Mouse (Mus musculus) embryo, embryonic 10 days (tissue): ENCODE measurements around the gene Cyp2d34.

Experiments used
- DNase-seq: peaks from one replicate; pipeline ENCODE4 v3.0.0-alpha.2; 2015; ENCODE audit warnings: low spot score

Gene Cyp2d34

GRCm38 (mm10) chr15:82620531-82621202 is at the start of gene Cyp2d34:
Gene Cyp2d34 (minus strand): TSS chr15:82620946.
- DNase-seq, result no peak

GRCm38 (mm10) chr15:82656346-82656745 is 35.6 kb upstream of the Cyp2d34 start:
- no peak for DNase-seq

- DNase-seq, result no peak
Observed at GRCm38 (mm10) chr15:82644371-82644770, 23.6 kb upstream of the Cyp2d34 start.

- DNase-seq, result no peak
Observed at GRCm38 (mm10) chr15:82643771-82644170, 23.0 kb upstream of the Cyp2d34 start.

GRCm38 (mm10) chr15:82642771-82643170 is 22.0 kb upstream of the Cyp2d34 start:
- no peak for DNase-seq

GRCm38 (mm10) chr15:82641921-82642320 is 21.2 kb upstream of the Cyp2d34 start:
- DNase-seq, result no peak

- DNase-seq, result no peak
Observed at GRCm38 (mm10) chr15:82641390-82641789, 20.6 kb upstream of the Cyp2d34 start.

- no peak for DNase-seq
Observed at GRCm38 (mm10) chr15:82640201-82640600, 19.5 kb upstream of the Cyp2d34 start.

GRCm38 (mm10) chr15:82637130-82638075 is 16.7 kb upstream of the Cyp2d34 start:
- no peak for DNase-seq

- no peak for DNase-seq
Observed at GRCm38 (mm10) chr15:82634976-82635375, 14.2 kb upstream of the Cyp2d34 start.

GRCm38 (mm10) chr15:82621993-82622392 is 1.2 kb upstream of the Cyp2d34 start:
- no peak for DNase-seq

- DNase-seq, result no peak
Observed at GRCm38 (mm10) chr15:82618362-82619020, 2.3 kb downstream of the Cyp2d34 start.

GRCm38 (mm10) chr15:82582621-82583020 is 38.1 kb downstream of the Cyp2d34 start:
- DNase-seq, result no peak

GRCm38 (mm10) chr15:82579071-82579470 is 41.7 kb downstream of the Cyp2d34 start:
- no peak for DNase-seq

- no peak for DNase-seq
Observed at GRCm38 (mm10) chr15:82572856-82573255, 47.9 kb downstream of the Cyp2d34 start.
